Mouse (Mus musculus) lung, adult 2 months (tissue): ENCODE data around the gene Stxbp5l.

Source experiments
- CTCF ChIP-seq: fragments of 200-500 bp; IDR thresholded peaks from 2 replicates; pipeline ENCODE4 v1.5.1; 2011; ENCODE audit warnings: mild to moderate bottlenecking, low read length, control low read depth; ENCODE audit not compliant: insufficient read depth
- POLR2A ChIP-seq: fragments of 200-500 bp; IDR thresholded peaks from 2 replicates; pipeline ENCODE4 v1.6.1; 2011; ENCODE audit warnings: low read depth, mild to moderate bottlenecking, control low read depth, low read length, borderline replicate concordance; ENCODE audit errors: extremely low read depth

DNA sequence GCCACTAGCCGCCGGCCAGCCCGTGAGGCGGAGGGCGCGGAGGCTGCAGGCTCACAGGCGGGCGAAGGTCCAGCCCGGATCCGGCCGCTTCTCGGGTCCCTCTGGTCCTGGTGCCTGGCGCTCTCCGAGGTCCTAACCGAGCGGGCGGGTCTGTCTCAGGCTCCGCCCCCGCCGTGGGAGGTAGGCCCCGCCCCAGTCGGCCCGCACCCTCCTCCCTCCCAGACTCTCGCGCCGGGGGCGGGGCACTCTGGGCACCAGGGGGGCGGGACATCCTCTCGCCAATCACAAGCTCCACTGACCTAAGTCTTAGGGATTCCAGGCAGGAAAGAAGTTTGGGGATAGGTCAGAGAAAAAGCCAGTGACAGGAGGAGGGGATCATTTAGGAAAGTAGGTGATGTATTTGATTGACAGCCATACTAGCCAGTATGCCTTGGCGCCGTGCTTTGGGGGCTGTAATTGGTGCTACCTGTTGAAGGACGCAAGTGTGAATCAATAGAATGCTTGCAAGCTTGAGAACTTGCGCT is at the start of gene Stxbp5l:
- TF ChIP-seq POLR2A = no peak
- TF ChIP-seq CTCF = no peak
